ENCODE assay signal across 12 mouse cellular contexts in genomic region chr7:115698105-115698504, GRCm38 (mm10).
A peak's percentile ranks its signal among the peaks of the same experiment; 100 is the strongest.
DNase-seq lines count a peak whose midpoint lies in the region; ATAC-seq and TF ChIP-seq lines count a peak whose summit lies in the region.
"Had no signal": no experiment of that assay in that cellular context is flagged by ENCODE, and none has a peak within 500 bp of the region (broad histone marks: within the 10 kb centered on the region; RNA-seq: fewer than 3 reads in every experiment).

No protein-coding gene starts in this region.

- H3K9ac ChIP-seq in kidney, embryonic 15.5 days = no peak overlapping the region
- H3K9ac ChIP-seq in forebrain, embryonic 13.5 days = no peak overlapping the region
- H3K9ac ChIP-seq: liver, embryonic 15.5 days had no signal

- H3K4me3 ChIP-seq in kidney, adult 2 months (ENCODE audit: insufficient read depth, low read depth, low read length) = no peak overlapping the region
- H3K4me3 ChIP-seq in kidney, embryonic 15.5 days (replicated peaks) = no peak overlapping the region
- no peak overlapping the region for H3K4me3 ChIP-seq in forebrain, embryonic 13.5 days
- H3K4me3 ChIP-seq: liver, embryonic 15.5 days had no signal

- no peaks in the 10 kb centered on the region for H3K36me3 ChIP-seq in kidney, adult 2 months (ENCODE audit: control insufficient read depth, insufficient read depth, low read length)
- no peaks in the 10 kb centered on the region for H3K36me3 ChIP-seq in kidney, embryonic 15.5 days
- H3K36me3 ChIP-seq in forebrain, embryonic 13.5 days (ENCODE audit: poor library complexity, severe bottlenecking) = no peaks in the 10 kb centered on the region

- H3K4me1 ChIP-seq in kidney, adult 2 months (ENCODE audit: control insufficient read depth, insufficient read depth, low read length) = no peaks in the 10 kb centered on the region
- H3K4me1 ChIP-seq in kidney, embryonic 15.5 days = no peaks in the 10 kb centered on the region
- peaks cover 17% of the 10 kb centered on the region for H3K4me1 ChIP-seq in forebrain, embryonic 13.5 days
- H3K4me1 ChIP-seq: liver, embryonic 15.5 days had no signal

- H3K4me2 ChIP-seq in kidney, embryonic 15.5 days = no peak overlapping the region
- no peak overlapping the region for H3K4me2 ChIP-seq in forebrain, embryonic 13.5 days
- H3K4me2 ChIP-seq: liver, embryonic 15.5 days had no signal

- no peak for ATAC-seq in kidney, embryonic 15.5 days (replicated peaks; ENCODE audit: low FRiP score)
- ATAC-seq in forebrain, embryonic 13.5 days = no peak
- ATAC-seq: hindbrain, embryonic 16.5 days had no signal

- TF ChIP-seq CTCF in kidney, adult 2 months (conservative IDR thresholded peaks at IDR 0.05; ENCODE audit: insufficient read depth, insufficient read length, low read depth, low read length) = 0 out of 2 replicates have a peak, but pooled peaks have one; percentile 10

- no peaks in the 10 kb centered on the region for H3K27me3 ChIP-seq in kidney, adult 2 months (replicated peaks; ENCODE audit: control insufficient read depth, insufficient read depth, low read length)
- no peaks in the 10 kb centered on the region for H3K27me3 ChIP-seq in kidney, embryonic 15.5 days
- no peaks in the 10 kb centered on the region for H3K27me3 ChIP-seq in forebrain, embryonic 13.5 days
- H3K27me3 ChIP-seq: liver, embryonic 15.5 days had no signal

- H3K27ac ChIP-seq in kidney, adult 2 months (ENCODE audit: insufficient read depth, low read depth, low read length) = no peak overlapping the region
- H3K27ac ChIP-seq in kidney, embryonic 15.5 days = no peak overlapping the region
- no peak overlapping the region for H3K27ac ChIP-seq in forebrain, embryonic 13.5 days
- H3K27ac ChIP-seq: liver, embryonic 15.5 days had no signal

- no peaks in the 10 kb centered on the region for H3K9me3 ChIP-seq in kidney, embryonic 15.5 days (replicated peaks)
- no peaks in the 10 kb centered on the region for H3K9me3 ChIP-seq in forebrain, embryonic 13.5 days (replicated peaks)
- H3K9me3 ChIP-seq: liver, embryonic 15.5 days had no signal

- DNase-seq in kidney, adult 2 months = no peak
- DNase-seq in thymus, postnatal 4 days = peak; percentile 25
- no peak for DNase-seq in thymus, postnatal 25 days
- peak; percentile 17 for DNase-seq in c-Kit-positive CD71-positive TER-119-positive erythroid progenitor cells, embryonic 14.5 days (ENCODE audit: low spot score)
- no peak for DNase-seq in adrenal gland, adult (ENCODE audit: inconsistent age in 2 of 2, low spot score in 1 of 2)
- DNase-seq: adrenal gland, adult 8-10 months; kidney, postnatal 36 days; thymus, postnatal 36 days had no signal

- 92% methylated on average over 1 of the region's 1 CpGs for WGBS in kidney, adult 2 months
- WGBS in kidney, embryonic 15.5 days = 83% methylated on average over 1 of the region's 1 CpGs
- 89% methylated on average over 1 of the region's 1 CpGs for WGBS in forebrain, embryonic 13.5 days

- TF ChIP-seq POLR2A in kidney, adult 2 months (IDR thresholded peaks at IDR 0.05; ENCODE audit: low read depth, low read length) = no peak

Comparison
In these comparisons a context has a peak if more than half of its experiments do, and no peak if none do; other contexts are left out.
1. DNase-seq: peak in thymus, postnatal 4 days (single experiment) and c-Kit-positive CD71-positive TER-119-positive erythroid progenitor cells, embryonic 14.5 days (single experiment); none in kidney, adult 2 months (single experiment), thymus, postnatal 25 days (single experiment) and adrenal gland, adult (0 of 2).